Mouse (Mus musculus) lung, postnatal 4 days (tissue): ENCODE results near the gene R3hdm1.
"Not testable (repeated sequence)": the region's sequence is repeated elsewhere in the genome, so short reads cannot be mapped to it uniquely, and the experiment has no call there.

Experiments used
- DNase-seq, 2 experiments: peaks; one replicate each; pipeline ENCODE4 v3.0.0; 2021

Gene R3hdm1

GRCm38 (mm10) chr1:128141039-128141438, 37.9 kb downstream of the R3hdm1 start:
- DNase-seq: no peak

DNA sequence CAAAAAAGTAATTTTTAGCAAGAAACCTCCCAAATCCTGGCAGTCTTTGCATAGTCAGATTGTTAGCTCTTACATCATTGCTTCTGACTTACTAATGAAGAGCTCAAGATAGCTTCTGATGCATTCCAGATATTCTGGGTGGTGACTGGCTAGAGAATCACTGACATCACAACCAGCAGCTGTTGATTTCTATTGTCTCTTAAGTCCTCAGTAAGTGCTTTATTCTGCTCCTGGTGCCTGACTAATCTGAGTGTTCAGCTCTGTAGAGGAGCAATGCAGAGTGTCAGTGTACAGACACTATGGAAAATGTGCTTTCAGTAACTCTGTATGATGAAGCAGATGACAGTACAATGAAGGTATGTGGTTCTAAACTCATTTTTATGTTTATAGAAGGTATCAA, 38.6 kb downstream of the R3hdm1 start:
- no peak for DNase-seq

GRCm38 (mm10) chr1:128166956-128167355, 63.9 kb downstream of the R3hdm1 start:
- DNase-seq: no peak

DNA sequence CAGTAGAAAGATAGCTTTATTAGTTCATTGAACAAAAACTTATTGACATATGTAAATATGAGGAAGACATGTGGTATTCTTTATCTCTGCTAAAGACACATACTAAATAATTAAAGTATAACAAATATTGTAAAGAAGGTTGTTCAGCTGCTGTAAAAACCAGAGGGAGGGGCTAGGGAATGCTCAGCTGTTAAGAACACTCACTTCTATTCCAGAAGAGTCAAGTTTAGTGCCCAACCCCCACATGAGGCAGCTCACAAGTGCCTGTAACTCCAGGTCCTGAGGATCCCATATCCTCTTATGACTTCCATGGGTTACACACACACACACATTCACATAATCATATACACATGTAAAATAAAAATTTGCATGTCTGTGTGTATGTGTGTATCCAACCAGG, 67.0 kb downstream of the R3hdm1 start:
- DNase-seq: no peak

- DNase-seq: no peak
Observed at GRCm38 (mm10) chr1:128191426-128191825, 88.3 kb downstream of the R3hdm1 start.

GRCm38 (mm10) chr1:128192369-128192768, 89.3 kb downstream of the R3hdm1 start:
- DNase-seq: no peak

GRCm38 (mm10) chr1:128194011-128194410, 90.9 kb downstream of the R3hdm1 start:
- no peak for DNase-seq

DNA sequence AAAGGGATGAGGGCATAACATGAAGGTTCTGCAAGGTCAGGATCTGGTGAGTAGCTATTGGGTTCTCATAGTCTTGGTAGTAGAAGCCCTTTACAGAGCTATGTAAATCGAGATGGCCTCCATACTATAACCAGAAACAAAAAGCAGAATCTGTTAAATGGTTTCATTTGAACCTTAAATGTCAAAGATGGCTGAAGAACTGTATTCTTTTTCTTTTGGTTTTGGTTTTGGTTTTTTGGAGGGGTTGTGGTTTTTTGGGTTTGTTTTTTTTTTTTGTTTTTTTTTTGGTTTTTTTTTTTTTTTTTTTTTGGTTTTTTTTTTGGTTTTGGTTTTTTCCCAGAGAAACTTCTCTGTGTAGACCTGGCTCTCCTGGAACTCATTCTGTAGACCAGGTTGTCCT, 94.3 kb downstream of the R3hdm1 start:
- DNase-seq: no peak

GRCm38 (mm10) chr1:128213261-128213660, 110.2 kb downstream of the R3hdm1 start:
- DNase-seq: no peak

GRCm38 (mm10) chr1:128221886-128222285, 118.8 kb downstream of the R3hdm1 start:
- DNase-seq: no peak

GRCm38 (mm10) chr1:128223304-128223703, 120.2 kb downstream of the R3hdm1 start:
- no peak for DNase-seq

- DNase-seq: no peak
Observed at GRCm38 (mm10) chr1:128235181-128235580, 132.1 kb downstream of the R3hdm1 start.

DNA sequence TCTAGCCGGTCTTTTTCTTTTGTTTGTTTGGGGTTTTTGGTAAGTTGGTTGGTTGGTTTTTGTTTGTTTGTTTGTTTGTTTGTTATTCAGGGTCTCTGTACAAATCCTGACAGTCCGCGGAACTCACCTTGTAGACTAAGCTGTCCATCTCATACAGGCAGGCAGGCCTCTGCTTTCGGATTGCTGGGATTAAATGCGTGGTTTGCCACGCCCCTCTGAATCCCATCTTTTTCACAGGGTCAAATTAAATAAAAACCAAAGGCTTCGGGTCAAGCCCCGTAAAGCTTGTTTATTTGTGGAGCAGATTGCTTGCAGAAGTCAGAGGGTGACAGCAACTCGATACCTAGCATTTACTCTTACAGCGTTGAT, 140.5 kb downstream of the R3hdm1 start, which contains the start of gene Ubxn4:
TSS of gene Ubxn4 (plus strand) at position 338 of the 369 bp plus-strand sequence.
- DNase-seq: no peak

- peak; percentile 96 to 98 for DNase-seq
Observed at GRCm38 (mm10) chr1:128243996-128244726, 141.1 kb downstream of the R3hdm1 start.

GRCm38 (mm10) chr1:128244727-128245355, 141.7 kb downstream of the R3hdm1 start:
- no peak for DNase-seq

GRCm38 (mm10) chr1:128267061-128267460, 164.0 kb downstream of the R3hdm1 start:
- DNase-seq: not testable (repeated sequence)

DNA sequence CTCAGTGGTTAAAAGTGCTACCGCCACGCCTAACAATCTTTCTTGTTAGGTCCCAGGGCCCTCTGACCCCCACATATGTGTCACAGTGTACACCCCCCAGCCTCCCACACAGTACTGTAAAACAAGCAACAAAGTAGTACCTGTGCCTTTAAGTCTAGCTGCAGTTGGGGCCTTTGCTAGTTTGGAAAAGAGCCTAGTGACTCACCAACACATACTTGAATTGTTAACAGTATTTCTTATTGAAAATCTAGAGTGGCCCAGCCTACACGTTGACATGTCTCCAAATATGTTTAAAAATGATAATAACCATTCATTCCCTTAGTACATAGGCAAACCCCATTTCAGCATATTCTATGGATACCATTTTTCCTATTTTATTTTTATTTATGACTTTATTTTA, 167.6 kb downstream of the R3hdm1 start:
- DNase-seq: no peak

DNA sequence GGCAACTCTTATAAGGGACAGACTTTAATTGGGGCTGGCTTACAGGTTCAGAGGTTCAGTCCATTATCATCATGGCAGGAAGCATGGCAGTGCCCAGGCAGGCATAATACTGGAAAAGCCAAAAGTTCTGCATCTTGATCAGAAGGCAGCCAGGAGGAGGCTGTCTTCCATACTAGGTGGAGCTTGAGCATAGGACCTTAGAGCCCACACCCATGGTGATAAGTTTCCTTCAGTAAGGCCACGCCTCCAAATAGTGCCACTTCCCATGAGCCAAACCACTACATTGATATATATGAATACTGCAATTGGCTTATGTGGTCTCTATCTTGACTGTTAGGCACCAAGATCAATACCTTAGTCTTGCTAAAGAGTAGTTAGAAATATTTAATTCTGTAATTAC, 172.8 kb downstream of the R3hdm1 start:
- DNase-seq: no peak

- DNase-seq: no peak
Observed at GRCm38 (mm10) chr1:128278563-128278962, 175.5 kb downstream of the R3hdm1 start.

DNA sequence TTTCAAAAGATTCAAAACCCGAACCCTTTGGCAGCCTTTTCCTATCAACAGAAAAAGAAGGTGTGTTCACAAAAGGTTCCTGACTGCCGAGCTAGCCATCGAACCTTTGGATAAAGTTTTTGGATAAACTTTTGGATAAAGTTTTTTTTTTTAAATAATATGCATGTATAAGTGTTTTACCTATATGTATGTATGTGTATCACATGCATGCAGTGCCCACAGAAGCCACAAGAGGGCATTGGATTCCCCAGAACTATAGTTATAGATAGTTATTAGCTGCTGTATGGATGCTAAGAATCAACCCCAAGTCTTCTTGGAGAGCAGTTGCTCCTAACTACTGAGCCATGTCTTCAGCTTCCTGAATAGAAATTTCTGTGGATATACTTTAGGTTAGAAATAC, 178.7 kb downstream of the R3hdm1 start:
- DNase-seq: no peak

DNA sequence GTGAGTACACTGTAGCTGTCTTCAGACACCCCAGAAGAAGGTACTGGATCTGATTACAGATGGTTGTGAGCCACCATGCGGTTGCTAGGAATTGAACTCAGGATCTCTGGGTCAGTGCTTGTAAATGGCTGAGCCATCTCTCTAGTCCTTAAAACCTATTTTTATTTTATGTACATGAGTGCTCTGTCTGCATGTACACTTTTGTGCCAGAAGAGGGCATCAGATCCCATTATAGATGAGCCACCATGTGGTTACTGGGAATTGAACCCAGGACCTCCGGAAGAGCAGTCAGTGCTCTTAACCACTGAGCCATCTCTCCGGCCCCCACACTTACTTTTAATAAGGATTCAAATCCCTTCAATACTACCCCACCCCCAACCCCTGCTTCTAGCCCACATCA, 179.8 kb downstream of the R3hdm1 start:
- no peak for DNase-seq

GRCm38 (mm10) chr1:128284157-128284690, 181.1 kb downstream of the R3hdm1 start:
- DNase-seq: no peak

DNA sequence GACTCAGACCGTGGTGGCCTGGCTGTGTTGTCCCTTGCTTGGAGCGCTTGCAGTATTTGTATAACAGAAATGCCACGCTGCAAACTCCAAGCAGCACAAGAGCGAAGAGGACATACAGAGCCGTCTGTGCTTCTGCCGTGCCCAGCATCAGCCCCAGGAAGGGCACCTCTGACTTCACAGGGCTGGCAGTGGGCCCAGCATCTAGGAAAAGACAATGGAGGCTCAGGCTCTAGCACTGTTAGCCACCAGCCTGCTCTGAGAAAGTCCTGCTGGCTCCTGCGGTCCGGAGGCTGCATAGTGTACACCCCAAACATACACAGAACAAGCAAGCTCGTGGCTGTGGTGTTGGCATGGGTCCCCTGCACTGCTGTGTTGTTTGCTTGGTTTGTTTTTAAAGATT, 182.0 kb downstream of the R3hdm1 start:
- no peak for DNase-seq
